Mouse (Mus musculus): ENCODE measurements around the gene Kcnn4. TPM values are rescaled to one million over a fixed set of nuclear protein-coding genes. Genes with fewer than 3 reads are reported as not detected.

Kcnn4 gene
- 397 TPM for polyA plus RNA-seq (2017; shearing (Covaris generic))

GRCm38 (mm10) chr7:24369731-24370541, at the start of gene Kcnn4:
Gene Kcnn4 (plus strand): TSS chr7:24370263.

GRCm38 (mm10) chr7:24333304-24333986, 36.6 kb upstream of the Kcnn4 start, which contains the start of gene Tescl:
Gene Tescl (minus strand): TSS chr7:24333936.

GRCm38 (mm10) chr7:24348896-24349295, 21.2 kb upstream of the Kcnn4 start, which contains the start of gene Lypd5:
Gene Lypd5 (plus strand): TSS chr7:24349196.

DNA sequence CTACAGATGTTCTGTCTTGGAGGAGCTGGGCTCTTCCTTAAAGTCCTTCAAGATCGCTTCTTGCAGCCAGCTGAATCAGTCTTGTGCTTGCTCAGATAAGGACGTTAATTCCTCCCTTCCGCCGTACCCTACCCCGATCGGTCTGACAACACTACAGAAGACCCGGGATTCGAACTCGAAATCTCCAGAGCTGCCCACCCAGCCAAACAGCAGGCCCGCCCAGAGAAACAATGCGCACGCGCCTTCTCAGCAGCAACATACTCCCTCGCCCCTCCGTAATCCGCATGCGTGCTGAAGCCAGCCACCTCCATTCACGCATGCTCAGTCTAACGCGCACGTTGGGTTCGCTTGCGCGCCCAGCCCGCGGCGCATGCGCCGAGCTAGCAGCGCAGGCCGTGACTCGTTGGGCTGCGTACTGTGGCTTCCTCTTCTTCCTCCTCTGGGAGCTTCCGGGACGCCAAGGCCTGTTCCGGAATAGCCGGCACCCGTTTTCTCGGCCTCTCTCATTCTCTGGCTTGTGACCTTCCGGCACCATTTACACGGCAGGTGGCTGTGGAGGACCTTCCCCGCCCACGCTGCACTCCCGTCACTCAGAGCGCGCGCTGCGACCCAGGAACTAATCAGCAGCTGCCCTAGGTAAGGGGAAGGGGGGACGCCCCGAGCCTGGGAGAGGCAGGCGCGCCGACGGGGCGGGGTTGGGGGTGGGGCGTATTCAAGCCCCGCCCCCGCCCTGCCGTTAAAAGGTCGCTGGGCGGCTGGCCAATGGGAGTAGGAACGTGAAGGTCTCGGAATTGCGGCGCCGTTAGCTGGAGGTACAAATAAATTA, 29.4 kb downstream of the Kcnn4 start, which contains the start of gene Smg9:
Gene Smg9 (plus strand): TSS at position 364 of the 826 bp plus-strand sequence.

Other genes with a start within 250 kb of the Kcnn4 start
- 14.4 TPM for gene Zfp235, start 236.1 kb upstream of the Kcnn4 start, polyA plus RNA-seq (2017; shearing (Covaris generic))
- 0.77 TPM for gene Zfp114, start 195.2 kb upstream of the Kcnn4 start, polyA plus RNA-seq (2017; shearing (Covaris generic))
- 0.29 TPM for gene Zfp111, start 158.8 kb upstream of the Kcnn4 start, polyA plus RNA-seq (2017; shearing (Covaris generic))
- 4.3 TPM for gene Zfp109, start 132.7 kb upstream of the Kcnn4 start, polyA plus RNA-seq (2017; shearing (Covaris generic))
- gene Zfp108, start 115.5 kb upstream of the Kcnn4 start, polyA plus RNA-seq (2017; shearing (Covaris generic)): 0.56 TPM
- gene Zfp93, start 99.8 kb upstream of the Kcnn4 start, polyA plus RNA-seq (2017; shearing (Covaris generic)): 1.7 TPM
- 20.5 TPM for gene Zfp61, start 69.0 kb upstream of the Kcnn4 start, polyA plus RNA-seq (2017; shearing (Covaris generic))
- 12.3 TPM for gene Zfp94, start 53.6 kb upstream of the Kcnn4 start, polyA plus RNA-seq (2017; shearing (Covaris generic))
- not detected for gene Tescl, start 36.3 kb upstream of the Kcnn4 start, polyA plus RNA-seq (2017; shearing (Covaris generic))
- gene Lypd5, start 21.1 kb upstream of the Kcnn4 start, polyA plus RNA-seq (2017; shearing (Covaris generic)): not detected
- 66.6 TPM for gene Smg9, start 29.4 kb downstream of the Kcnn4 start, polyA plus RNA-seq (2017; shearing (Covaris generic))
- 0.41 TPM for gene Irgc1, start 82.0 kb downstream of the Kcnn4 start, polyA plus RNA-seq (2017; shearing (Covaris generic))
- 1.7 TPM for gene Plaur, start 92.2 kb downstream of the Kcnn4 start, polyA plus RNA-seq (2017; shearing (Covaris generic))
- gene Cadm4, start 111.8 kb downstream of the Kcnn4 start, polyA plus RNA-seq (2017; shearing (Covaris generic)): not detected
- gene Zfp428, start 136.7 kb downstream of the Kcnn4 start, polyA plus RNA-seq (2017; shearing (Covaris generic)): 2.2 TPM
- gene AC161166.1, start 142.2 kb downstream of the Kcnn4 start, polyA plus RNA-seq (2017; shearing (Covaris generic)): not detected
- gene Irgq, start 160.4 kb downstream of the Kcnn4 start, polyA plus RNA-seq (2017; shearing (Covaris generic)): 4.8 TPM
- not detected for gene Pinlyp, start 175.9 kb downstream of the Kcnn4 start, polyA plus RNA-seq (2017; shearing (Covaris generic))
- 75.0 TPM for gene Xrcc1, start 176.0 kb downstream of the Kcnn4 start, polyA plus RNA-seq (2017; shearing (Covaris generic))
- 19.1 TPM for gene Ethe1, start 217.3 kb downstream of the Kcnn4 start, polyA plus RNA-seq (2017; shearing (Covaris generic))
- gene Zfp575, start 217.4 kb downstream of the Kcnn4 start, polyA plus RNA-seq (2017; shearing (Covaris generic)): 0.47 TPM
- gene Phldb3, start 240.5 kb downstream of the Kcnn4 start, polyA plus RNA-seq (2017; shearing (Covaris generic)): 1.3 TPM